Comparison of ENCODE assay signal across 8 mouse cellular contexts in genomic region chr4:31851006-31851405, GRCm38 (mm10).
DNase-seq lines count a peak whose midpoint lies in the region; ATAC-seq and TF ChIP-seq lines count a peak whose summit lies in the region.

No protein-coding gene starts in this region.

- H3K27ac ChIP-seq in kidney, adult 2 months (ENCODE audit: insufficient read depth, low read depth, low read length) = no peak overlapping the region
- H3K27ac ChIP-seq in forebrain, embryonic 12.5 days = no peak overlapping the region

- peak; percentile 4 to 6 for DNase-seq in cerebellum, adult 18-20 months
- no peak for DNase-seq in cerebellum, adult 8-10 months
- peak; percentile 31 for DNase-seq in kidney, adult 2 months
- DNase-seq in kidney, adult 11 months = no peak
- DNase-seq in thymus, postnatal 14 days = peak; percentile 7
- DNase-seq in thymus, postnatal 36 days = no peak
- peak; percentile 17 for DNase-seq in thymus, postnatal 4 days

- no peaks in the 10 kb centered on the region for H3K36me3 ChIP-seq in kidney, adult 2 months (ENCODE audit: control insufficient read depth, insufficient read depth, low read length)
- H3K36me3 ChIP-seq in forebrain, embryonic 12.5 days (replicated peaks) = no peaks in the 10 kb centered on the region

- H3K4me2 ChIP-seq in forebrain, embryonic 12.5 days = no peak overlapping the region

- no peaks in the 10 kb centered on the region for H3K4me1 ChIP-seq in kidney, adult 2 months (ENCODE audit: control insufficient read depth, insufficient read depth, low read length)
- no peaks in the 10 kb centered on the region for H3K4me1 ChIP-seq in forebrain, embryonic 12.5 days

- no peak overlapping the region for H3K4me3 ChIP-seq in kidney, adult 2 months (ENCODE audit: insufficient read depth, low read depth, low read length)
- no peak overlapping the region for H3K4me3 ChIP-seq in forebrain, embryonic 12.5 days (replicated peaks)

- H3K27me3 ChIP-seq in kidney, adult 2 months (replicated peaks; ENCODE audit: control insufficient read depth, insufficient read depth, low read length) = no peaks in the 10 kb centered on the region
- no peaks in the 10 kb centered on the region for H3K27me3 ChIP-seq in forebrain, embryonic 12.5 days

- 37% methylated on average over 3 of the region's 3 CpGs for WGBS in kidney, adult 2 months
- 53% methylated on average over 3 of the region's 3 CpGs for WGBS in forebrain, embryonic 12.5 days

- TF ChIP-seq POLR2A in kidney, adult 2 months (IDR thresholded peaks at IDR 0.05; ENCODE audit: low read depth, low read length) = no peak

- H3K9me3 ChIP-seq in forebrain, embryonic 12.5 days = no peaks in the 10 kb centered on the region

- no peak; the same call in 1 of the 2 replicates for TF ChIP-seq CTCF in kidney, adult 2 months (conservative IDR thresholded peaks at IDR 0.05; ENCODE audit: insufficient read depth, insufficient read length, low read depth, low read length)

- H3K9ac ChIP-seq in forebrain, embryonic 12.5 days = no peak overlapping the region

- ATAC-seq in forebrain, embryonic 12.5 days (ENCODE audit: low FRiP score) = no peak

Comparison
In these comparisons a context has a peak if more than half of its experiments do, and no peak if none do; other contexts are left out.
1. DNase-seq: peak in cerebellum, adult 18-20 months (2 of 2), kidney, adult 2 months (single experiment), thymus, postnatal 14 days (single experiment) and thymus, postnatal 4 days (single experiment); none in cerebellum, adult 8-10 months (single experiment), kidney, adult 11 months (single experiment) and thymus, postnatal 36 days (0 of 2).